Comparison of ENCODE assay signal across 8 mouse cellular contexts in genomic region chr6:85586805-85587367, GRCm38 (mm10). TPM values are rescaled to one million over a fixed set of nuclear protein-coding genes. Genes with fewer than 3 reads are reported as not detected.
A peak's percentile ranks its signal among the peaks of the same experiment; 100 is the strongest.
DNase-seq lines count a peak whose midpoint lies in the region; ATAC-seq and TF ChIP-seq lines count a peak whose summit lies in the region.

No protein-coding gene starts in this region.

- no peak for TF ChIP-seq POLR2A in myocyte (IDR thresholded peaks at IDR 0.05; ENCODE audit: insufficient read length, low read depth)

- 36% methylated on average over 9 of the region's 9 CpGs for WGBS in heart, embryonic 15.5 days
- WGBS in limb, embryonic 10.5 days, result 30% methylated on average over 9 of the region's 9 CpGs

- peak overlapping the region; percentile 77 for H3K4me2 ChIP-seq in heart, embryonic 15.5 days
- H3K4me2 ChIP-seq in myocyte (ENCODE audit: low read depth), result peak overlapping the region; percentile 63

- peak overlapping the region; percentile 21; the same call in 1 of the 2 replicates for H3K9ac ChIP-seq in heart, embryonic 15.5 days

- no peak for ATAC-seq in heart, embryonic 15.5 days (replicated peaks; ENCODE audit: insufficient number of reproducible peaks, insufficient read depth, low FRiP score, low read depth)

- H3ac ChIP-seq in myocyte (ENCODE audit: control insufficient read depth, insufficient read length), result peak overlapping the region; percentile 31

- peak; percentile 46 for DNase-seq in retina, embryonic 14.5 days (ENCODE audit: low spot score)
- no peak for DNase-seq in retina, postnatal 1 day
- DNase-seq in cerebellum, adult 11-12 months, result peak; percentile 51
- DNase-seq in limb, embryonic 10.5 days (ENCODE audit: low spot score), result peak; percentile 31
- DNase-seq in urinary bladder, postnatal 25 days (ENCODE audit: low spot score), result no peak
- no peak for DNase-seq in yolk sac, embryonic 10.5 days (ENCODE audit: low spot score)

- no peaks in the 10 kb centered on the region for H3K27me3 ChIP-seq in heart, embryonic 15.5 days
- H3K27me3 ChIP-seq in limb, embryonic 10.5 days (ENCODE audit: low read depth, poor library complexity, severe bottlenecking), result no peaks in the 10 kb centered on the region
- H3K27me3 ChIP-seq in myocyte (ENCODE audit: control insufficient read depth, insufficient read depth, insufficient read length), result no peaks in the 10 kb centered on the region

- H3K9me3 ChIP-seq in heart, embryonic 15.5 days (replicated peaks), result no peaks in the 10 kb centered on the region
- no peaks in the 10 kb centered on the region for H3K9me3 ChIP-seq in limb, embryonic 10.5 days (replicated peaks)

- H3K27ac ChIP-seq in heart, embryonic 15.5 days, result no peak overlapping the region
- peak overlapping the region; percentile 92 for H3K27ac ChIP-seq in limb, embryonic 10.5 days

- no peaks in the 10 kb centered on the region for H3K36me3 ChIP-seq in heart, embryonic 15.5 days
- peaks cover 3% of the 10 kb centered on the region; the same call in 1 of the 2 replicates for H3K36me3 ChIP-seq in limb, embryonic 10.5 days
- H3K36me3 ChIP-seq in myocyte (ENCODE audit: control insufficient read depth, insufficient read depth), result no peaks in the 10 kb centered on the region

- peaks cover 26% of the 10 kb centered on the region for H3K79me2 ChIP-seq in myocyte (ENCODE audit: control insufficient read depth, insufficient read depth)

- peak overlapping the region; percentile 81 for H3K4me3 ChIP-seq in heart, embryonic 15.5 days
- H3K4me3 ChIP-seq in limb, embryonic 10.5 days, result peak overlapping the region; percentile 91
- peak overlapping the region; percentile 57 for H3K4me3 ChIP-seq in myocyte

- peaks cover 16% of the 10 kb centered on the region for H3K4me1 ChIP-seq in heart, embryonic 15.5 days (replicated peaks)
- H3K4me1 ChIP-seq in limb, embryonic 10.5 days, result peaks cover 23% of the 10 kb centered on the region

TF ChIP-seq in myocyte, 11 proteins besides CTCF, POLR2A, EP300 and RAD21:
- no peak for TF ChIP-seq POLR2AphosphoS2 (IDR thresholded peaks at IDR 0.05; ENCODE audit: insufficient read length, low read depth)
- TF ChIP-seq SRF (IDR thresholded peaks at IDR 0.05; ENCODE audit: control insufficient read depth, insufficient read length, low read depth), result no peak
- TF ChIP-seq USF1 (IDR thresholded peaks at IDR 0.05; ENCODE audit: low read depth), result no peak
- TF ChIP-seq TCF12 (IDR thresholded peaks at IDR 0.05; ENCODE audit: insufficient read depth, poor library complexity, severe bottlenecking), result no peak
TF ChIP-seq in myocyte: peak in this region for 0.

RNA-seq across cellular contexts. Expression of gene Alms1, which starts 0.4 kb away (rescaled TPM):
- 1.9 and 2.4 TPM in 2 replicates for polyA plus RNA-seq in heart, embryonic 15.5 days (2015; fragmentation: Nextera tagmentation; extraction: Ambion mirVana)
- polyA plus RNA-seq in limb, embryonic 10.5 days (2016; fragmentation: Nextera tagmentation; extraction: Ambion mirVana), result 8.9 and 11.3 TPM in 2 replicates
- polyA plus RNA-seq in myocyte (2012; fragmentation: generic; extraction: Trizol), result 0.62 TPM

Comparison
In these comparisons a context has a peak if more than half of its experiments do, and no peak if none do; other contexts are left out.
1. DNase-seq: peak in retina, embryonic 14.5 days (single experiment), cerebellum, adult 11-12 months (single experiment) and limb, embryonic 10.5 days (single experiment); none in retina, postnatal 1 day (single experiment), urinary bladder, postnatal 25 days (single experiment) and yolk sac, embryonic 10.5 days (single experiment).
2. Peak in every context shown above with its lines, with median percentiles within 50 percentile points of each other: H3K4me3 ChIP-seq.